Mouse (Mus musculus) left cerebral cortex, postnatal 14 days (tissue): Measurements from ENCODE around the gene Ice1. TPM values are rescaled to one million over a fixed set of nuclear protein-coding genes. Genes with fewer than 3 reads are reported as not detected.

ENCODE experiments used
- DNase-seq, 2 experiments: peaks; one replicate each; pipeline ENCODE4 v3.0.0; 2021 to 2022; ENCODE audit warnings: low spot score in 2 of 2, mixed read lengths in 1 of 2
- intact Hi-C: fragments of 180-260 bp; cut with DNase I; formaldehyde crosslinking; loops from one replicate; pipeline ENCODE4 v1.15.1; 2025
- long read RNA-seq, 2 experiments: library from polyadenylated mRNA; stranded (forward); transcript quantifications; one replicate each; pipeline ENCODE4 v2.0.0; 2021
- total RNA-seq, 2 experiments: library from RNA; stranded (reverse); gene quantifications; 2 replicates each; pipeline ENCODE4 v1.2.3; 2021

The Ice1 gene
- 10 to 100 TPM; 66.6 to 69.5 TPM for total RNA-seq
- long read RNA-seq, experiment 1, full-length matches to known transcripts, result 5 of 26 reads
- long read RNA-seq, experiment 1, partial matches to known transcripts, result 17 of 26 reads
- long read RNA-seq, experiment 1, other reads (novel, unspliced or antisense), result 4 of 26 reads
- long read RNA-seq, experiment 2, full-length matches to known transcripts, result 4 of 28 reads
- long read RNA-seq, experiment 2, partial matches to known transcripts, result 23 of 28 reads
- long read RNA-seq, experiment 2, other reads (novel, unspliced or antisense), result 1 of 28 reads

GRCm38 (mm10) chr13:70637282-70637661 is at the start of gene Ice1:
Ice1 (minus strand) TSS chr13:70637634.
- no peak for DNase-seq
- intact Hi-C loops, result no loop called here

GRCm38 (mm10) chr13:70685825-70686224 is 48.4 kb upstream of the Ice1 start:
- DNase-seq, result no peak
- intact Hi-C loops, result no loop called here

DNA sequence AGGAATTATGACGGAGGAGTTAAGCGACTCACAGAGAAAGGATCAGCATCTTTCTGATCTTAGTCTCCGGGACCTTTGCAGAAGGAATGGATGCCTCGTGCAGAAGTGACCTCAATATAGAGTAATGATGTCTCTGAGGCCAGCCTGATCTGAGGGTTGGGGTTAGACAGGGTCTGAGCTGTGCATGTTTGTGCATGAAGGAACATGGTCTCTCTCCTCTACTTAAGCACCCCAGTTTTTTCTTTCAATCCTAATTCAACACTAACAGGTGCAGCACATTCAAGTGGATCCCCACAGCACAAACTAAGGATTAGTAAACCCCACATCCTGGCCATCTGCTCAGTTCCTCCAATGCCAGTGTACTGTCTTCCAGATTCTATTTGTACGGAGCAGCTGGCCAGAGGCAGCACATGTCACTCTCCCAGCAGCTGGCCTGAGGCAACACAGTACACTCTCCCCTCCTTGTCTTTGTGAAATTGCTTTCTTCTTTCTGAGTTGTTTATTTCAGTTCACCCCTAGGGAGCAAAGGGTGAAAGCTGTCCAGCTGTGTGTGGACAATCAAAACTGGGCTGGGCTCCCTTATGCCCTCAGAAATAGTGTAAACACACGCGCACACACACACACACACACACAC is 47.7 kb upstream of the Ice1 start:
- DNase-seq, result no peak
- intact Hi-C loops, result no loop called here

GRCm38 (mm10) chr13:70681411-70682183 is 44.2 kb upstream of the Ice1 start:
- intact Hi-C loops, result no loop called here
- no peak for DNase-seq

GRCm38 (mm10) chr13:70680316-70680715 is 42.9 kb upstream of the Ice1 start:
- no peak for DNase-seq
- intact Hi-C loops, result no loop called here

DNA sequence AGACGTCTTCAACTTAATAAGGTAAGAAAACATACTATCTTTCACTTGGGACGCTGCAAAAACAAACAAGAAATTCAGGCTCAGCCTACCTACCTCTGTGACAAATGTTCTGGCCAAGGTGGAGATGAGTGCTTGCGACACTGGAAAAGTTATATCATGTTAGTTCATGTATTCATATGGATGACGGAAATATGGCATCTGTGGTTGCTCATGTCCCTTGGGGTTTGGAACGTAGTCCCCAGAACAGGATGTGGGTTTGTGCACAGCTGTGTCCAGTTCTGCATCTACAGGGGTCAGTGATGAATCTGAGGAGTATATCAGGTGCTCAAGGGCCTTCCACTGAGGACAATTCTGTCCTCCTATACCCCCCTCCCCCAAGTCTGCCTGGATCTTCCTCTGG is 40.3 kb upstream of the Ice1 start:
- DNase-seq, result no peak
- intact Hi-C loops, result loop anchor here (5.0 kb wide), 1 partner anchor 35 kb away; no protein-coding TSS in a partner anchor

- intact Hi-C loops, result loop anchor here (5.0 kb wide), 1 partner anchor 36 kb away; no protein-coding TSS in a partner anchor
- DNase-seq, result no peak
Observed at GRCm38 (mm10) chr13:70676243-70677183, 39.1 kb upstream of the Ice1 start.

DNA sequence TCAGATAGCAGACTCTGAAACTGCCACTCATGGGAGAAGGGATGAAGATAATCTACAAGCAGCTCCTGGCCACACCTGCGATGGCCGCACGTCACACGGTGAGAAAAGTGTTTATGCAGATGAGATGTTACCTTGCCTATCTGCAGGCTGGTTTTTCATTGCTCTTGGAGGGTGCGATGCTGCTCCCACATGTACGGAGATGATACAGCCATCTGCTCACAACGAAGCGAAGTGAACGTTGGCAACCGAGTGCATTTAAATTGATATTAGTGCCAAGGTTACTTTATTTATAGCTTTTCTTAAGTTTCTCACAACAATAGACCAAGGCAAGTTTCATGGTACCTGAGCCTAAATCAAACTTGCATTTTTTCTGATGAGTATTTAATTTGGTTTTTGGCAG is 37.6 kb upstream of the Ice1 start:
- DNase-seq, result peak; percentile 12 to 32
- intact Hi-C loops, result loop anchor here (5.0 kb wide), 1 partner anchor 37 kb away; no protein-coding TSS in a partner anchor

- DNase-seq, result peak; percentile 33 to 66
- intact Hi-C loops, result no loop called here
Observed at GRCm38 (mm10) chr13:70670080-70670479, 32.6 kb upstream of the Ice1 start.

GRCm38 (mm10) chr13:70659715-70660114 is 22.3 kb upstream of the Ice1 start:
- no peak for DNase-seq
- intact Hi-C loops, result no loop called here

- intact Hi-C loops, result no loop called here
- DNase-seq, result no peak
Observed at GRCm38 (mm10) chr13:70656741-70657140, 19.3 kb upstream of the Ice1 start.

DNA sequence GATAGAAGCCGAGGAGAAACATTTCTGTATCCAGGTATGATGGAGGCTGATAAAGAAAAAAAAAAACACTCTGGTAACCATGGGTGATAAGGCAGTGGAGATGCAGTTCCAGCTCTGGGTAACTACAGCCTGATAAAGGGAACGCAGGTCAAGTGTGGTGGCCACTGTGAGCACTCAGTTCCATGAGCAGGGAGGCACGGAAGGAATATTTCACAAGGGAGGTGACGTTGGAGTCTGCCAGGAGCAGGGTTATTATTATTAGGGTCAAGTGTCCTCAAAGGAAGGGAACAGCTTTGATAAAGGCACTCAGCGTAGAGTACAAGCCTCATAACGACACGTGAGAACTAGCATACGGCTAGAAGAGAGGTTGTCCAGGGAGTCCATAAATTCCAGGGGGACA is 18.9 kb upstream of the Ice1 start:
- no peak for DNase-seq
- intact Hi-C loops, result no loop called here

DNA sequence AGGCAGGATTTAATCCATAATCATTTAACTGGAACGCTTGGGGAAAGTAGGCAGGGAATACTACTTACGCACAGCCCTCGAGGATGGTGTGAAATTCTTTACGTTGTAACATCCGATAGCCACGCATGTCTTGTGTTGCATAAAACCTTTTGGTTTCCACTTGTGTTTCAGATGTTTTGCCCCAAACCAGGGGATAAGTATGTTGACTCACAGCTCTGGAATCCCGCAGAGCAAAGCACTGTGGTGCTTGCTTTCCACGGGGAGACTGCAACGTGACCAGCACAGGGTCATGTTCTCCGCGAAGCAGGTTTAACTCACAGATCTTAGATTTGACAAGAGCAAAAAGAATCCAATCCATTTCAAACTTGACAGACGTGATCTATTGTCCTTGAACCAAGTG is 18.1 kb upstream of the Ice1 start:
- DNase-seq, result no peak
- intact Hi-C loops, result no loop called here

GRCm38 (mm10) chr13:70654091-70654770 is 16.8 kb upstream of the Ice1 start:
- intact Hi-C loops, result no loop called here
- no peak for DNase-seq

GRCm38 (mm10) chr13:70653457-70653856 is 16.0 kb upstream of the Ice1 start:
- no peak for DNase-seq

DNA sequence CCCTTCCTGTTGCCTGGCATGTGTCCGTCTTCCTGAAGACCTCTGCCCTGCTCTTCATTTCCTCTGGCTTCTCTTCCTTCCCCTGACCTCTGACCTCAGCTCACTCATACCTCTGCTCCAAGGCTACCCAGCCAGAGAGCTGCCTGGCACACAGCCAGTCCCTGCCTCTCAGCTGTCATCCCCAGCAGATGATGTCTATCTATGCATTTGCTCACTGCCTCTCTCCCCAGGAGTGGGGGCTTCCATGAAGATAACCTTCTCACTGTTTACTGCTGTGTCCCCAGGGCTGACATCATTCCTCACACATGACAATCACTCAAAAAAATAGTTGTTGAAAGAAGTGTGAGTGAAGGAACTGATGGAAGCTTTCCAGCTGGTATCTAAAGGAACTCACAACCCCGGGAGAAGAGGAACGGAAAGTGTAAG is 12.6 kb upstream of the Ice1 start:
- no peak for DNase-seq
- intact Hi-C loops, result no loop called here

More at GRCm38 (mm10) chr13:70653457-70653856, 16.0 kb upstream of the Ice1 start:
- intact Hi-C loops, result no loop called here

- intact Hi-C loops, result no loop called here
- no peak for DNase-seq
Observed at GRCm38 (mm10) chr13:70645968-70646505, 8.6 kb upstream of the Ice1 start.

DNA sequence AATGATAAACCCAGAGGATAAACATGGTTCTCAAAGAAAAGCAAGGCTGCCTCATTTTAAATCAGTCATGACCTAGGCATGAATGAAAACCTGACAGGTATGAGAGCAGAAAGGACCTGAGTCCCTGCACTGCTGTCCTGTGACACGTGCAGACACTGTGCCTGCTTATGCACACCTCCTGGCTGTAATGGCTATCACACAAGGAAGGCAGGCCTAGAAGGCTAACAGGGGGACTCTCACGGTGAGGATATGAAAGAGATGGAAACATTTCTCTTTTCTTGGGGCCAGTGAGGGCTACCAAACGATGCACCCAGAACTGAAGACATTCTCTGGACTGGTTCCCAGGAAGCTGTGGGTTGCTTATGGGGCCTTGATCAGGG is 6.6 kb upstream of the Ice1 start:
- no peak for DNase-seq
- intact Hi-C loops, result loop anchor here (5.0 kb wide), 1 partner anchor 123 kb away; no protein-coding TSS in a partner anchor
